Mouse (Mus musculus) neural tube, embryonic 13.5 days (tissue): ENCODE data around the gene Gpr61. TPM values are rescaled to one million over a fixed set of nuclear protein-coding genes. Genes with fewer than 3 reads are reported as not detected.

Source experiments
- polyA plus RNA-seq: library from polyadenylated mRNA; unstranded; fragments of >200 nt; fragmentation: Nextera tagmentation; extraction: Ambion mirVana; gene quantifications from 2 replicates; pipeline ENCODE4 v1.2.1, GENCODE M21; 2015

Gpr61 gene
- polyA plus RNA-seq, 1 experiment from 2014 or later, result 4.2 TPM

Other genes with a start within 250 kb of the Gpr61 start
- 98.5 and 102 TPM in 2 replicates for gene Gstm7, start 223.1 kb downstream of the Gpr61 start, polyA plus RNA-seq
- 11.5 and 14.8 TPM in 2 replicates for gene Gstm6, start 211.1 kb downstream of the Gpr61 start, polyA plus RNA-seq
- not detected in 2 replicates for gene Gstm3, start 185.6 kb downstream of the Gpr61 start, polyA plus RNA-seq
- 10.3 and 10.9 TPM in 2 replicates for gene Gstm2, start 168.4 kb downstream of the Gpr61 start, polyA plus RNA-seq
- 67.1 and 73.6 TPM in 2 replicates for gene Gstm1, start 136.9 kb downstream of the Gpr61 start, polyA plus RNA-seq
- 13.9 and 15.5 TPM in 2 replicates for gene Gstm4, start 110.0 kb downstream of the Gpr61 start, polyA plus RNA-seq
- gene Ampd2, start 68.2 kb downstream of the Gpr61 start, polyA plus RNA-seq, result 56.3 and 56.7 TPM in 2 replicates
- gene Gnat2, start 62.1 kb downstream of the Gpr61 start, polyA plus RNA-seq, result 0.08 and 0.36 TPM in 2 replicates
- gene Gnai3, start 8.7 kb downstream of the Gpr61 start, polyA plus RNA-seq, result 151 and 164 TPM in 2 replicates
- 16.6 and 21.9 TPM in 2 replicates for gene Amigo1, start 31.5 kb upstream of the Gpr61 start, polyA plus RNA-seq
- gene Cyb561d1, start 46.3 kb upstream of the Gpr61 start, polyA plus RNA-seq, result 3.9 and 4.3 TPM in 2 replicates
- 24.5 and 26.0 TPM in 2 replicates for gene Atxn7l2, start 56.1 kb upstream of the Gpr61 start, polyA plus RNA-seq
- 0.14 and 0.71 TPM in 2 replicates for gene Sypl2, start 71.8 kb upstream of the Gpr61 start, polyA plus RNA-seq
- 242 and 259 TPM in 2 replicates for gene Psma5, start 102.0 kb upstream of the Gpr61 start, polyA plus RNA-seq
- 19.4 and 20.4 TPM in 2 replicates for gene Sort1, start 129.2 kb upstream of the Gpr61 start, polyA plus RNA-seq
- gene Mybphl, start 210.0 kb upstream of the Gpr61 start, polyA plus RNA-seq, result not detected in 2 replicates
- 10.9 and 11.9 TPM in 2 replicates for gene Psrc1, start 229.0 kb upstream of the Gpr61 start, polyA plus RNA-seq